Mouse (Mus musculus) embryonic facial prominence, embryonic 13.5 days (tissue): ENCODE data around the gene Rbbp4. TPM values are rescaled to one million over a fixed set of nuclear protein-coding genes. Genes with fewer than 3 reads are reported as not detected.

Experiments
- ATAC-seq: fragments of 200-750 bp; cut with Nextera tagmentation; 2 replicates; pipeline ENCODE4 v1.8.0; 2017; ENCODE audit warnings: low read depth; ENCODE audit not compliant: insufficient number of reproducible peaks, insufficient read depth, low FRiP score, low TSS enrichment
- H3K27ac ChIP-seq: fragments of 300-500 bp; sonication (generic); 2 replicates; pipeline ENCODE4 v1.5.1; 2015; ENCODE audit warnings: moderate library complexity, mild to moderate bottlenecking, inconsistent platforms
- H3K27me3 ChIP-seq: fragments of 300-500 bp; sonication (generic); 2 replicates; pipeline ENCODE4 v1.6.1; 2015; ENCODE audit warnings: mild to moderate bottlenecking, inconsistent platforms
- H3K36me3 ChIP-seq: fragments of 300-500 bp; sonication (generic); 2 replicates; pipeline ENCODE4 v1.6.1; 2015; ENCODE audit warnings: mild to moderate bottlenecking, inconsistent platforms
- H3K4me1 ChIP-seq: fragments of 300-500 bp; sonication (generic); 2 replicates; pipeline ENCODE4 v1.6.1; 2015; ENCODE audit warnings: inconsistent platforms
- H3K4me2 ChIP-seq: fragments of 300-500 bp; sonication (generic); 2 replicates; pipeline ENCODE4 v1.6.1; 2015; ENCODE audit warnings: moderate library complexity, mild to moderate bottlenecking, inconsistent platforms
- H3K4me3 ChIP-seq: fragments of 300-500 bp; sonication (generic); 2 replicates; pipeline ENCODE4 v1.5.1; 2015; ENCODE audit warnings: mild to moderate bottlenecking, inconsistent platforms
- H3K9ac ChIP-seq: fragments of 300-500 bp; sonication (generic); 2 replicates; pipeline ENCODE4 v1.6.1; 2015; ENCODE audit warnings: mild to moderate bottlenecking, inconsistent platforms
- H3K9me3 ChIP-seq: fragments of 300-500 bp; sonication (generic); 2 replicates; pipeline ENCODE4 v1.6.1; 2016; ENCODE audit warnings: inconsistent platforms
- WGBS: fragments of 180-500 bp; shearing (Covaris S2); methylation state at CpG from one replicate; pipeline ENCODE4 v1.1.7; 2015; ENCODE audit warnings: mixed read lengths; 5-methylcytosine and 5-hydroxymethylcytosine counted together
- polyA plus RNA-seq: library from polyadenylated mRNA; unstranded; fragments of >200 nt; fragmentation: Nextera tagmentation; extraction: Ambion mirVana; gene quantifications from 2 replicates; pipeline ENCODE4 v1.2.1, GENCODE M21; 2015

Rbbp4 gene
- polyA plus RNA-seq, 1 experiment from 2014 or later: 486 TPM

DNA sequence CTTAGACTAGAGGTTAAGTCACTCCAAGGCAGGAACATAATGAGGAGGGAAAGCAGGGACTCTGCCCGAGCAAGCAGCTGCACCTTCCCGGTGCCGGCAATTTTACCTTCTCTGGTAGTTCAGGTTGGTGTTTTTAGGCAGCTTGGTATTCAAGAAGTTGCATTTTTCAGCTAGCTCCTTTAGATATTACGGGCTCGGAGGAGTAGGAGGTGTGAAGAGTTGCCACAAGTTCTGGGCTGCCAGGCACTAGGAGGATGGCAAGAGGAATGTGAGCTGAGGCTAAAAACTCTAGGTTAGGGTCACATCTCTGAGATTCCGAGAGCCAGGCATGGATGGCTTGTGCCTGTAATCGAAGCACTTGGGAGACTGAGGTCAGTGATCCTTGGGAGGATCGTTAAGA is 45.5 kb downstream of the Rbbp4 start:
- 93% methylated on average over 8 of the region's 8 CpGs for WGBS
- Histone ChIP-seq H3K27ac (no peak overlapping the region), H3K36me3 (no peaks in the 10 kb centered on the region), H3K4me1 (peaks cover 32% of the 10 kb centered on the region), H3K9ac (no peak overlapping the region), H3K9me3 (no peaks in the 10 kb centered on the region), H3K27me3 (peaks cover 39% of the 10 kb centered on the region), H3K4me2 (no peak overlapping the region), H3K4me3 (no peak overlapping the region)
- ATAC-seq: no peak

DNA sequence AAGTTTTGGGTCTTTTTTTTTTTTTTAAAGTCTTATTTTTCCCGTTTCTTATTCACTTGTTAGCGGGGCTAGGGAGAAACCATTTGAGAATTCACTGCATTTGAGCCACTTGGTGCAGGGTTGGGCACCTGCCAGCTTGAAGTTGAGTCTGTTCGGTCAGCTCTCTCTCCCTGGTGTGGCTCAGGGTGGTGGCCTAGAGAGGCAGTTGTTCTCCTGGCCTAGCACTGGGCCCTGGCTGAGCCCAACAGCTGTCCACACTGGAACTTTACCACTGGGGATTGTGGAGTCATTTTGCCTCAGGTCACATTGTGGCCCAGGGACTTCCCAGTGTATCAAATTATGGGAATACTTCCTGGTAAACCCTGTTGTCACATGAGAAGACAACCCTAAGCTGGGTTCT is 47.1 kb downstream of the Rbbp4 start:
- 29% methylated on average over 3 of the region's 3 CpGs for WGBS
- peak overlapping the region; percentile 96 for H3K4me2 ChIP-seq
- H3K4me3 ChIP-seq: peak overlapping the region; percentile 52
- peaks cover 37% of the 10 kb centered on the region for H3K27me3 ChIP-seq
- no peaks in the 10 kb centered on the region for H3K36me3 ChIP-seq
- H3K4me1 ChIP-seq: peaks cover 24% of the 10 kb centered on the region
- H3K9me3 ChIP-seq: no peaks in the 10 kb centered on the region
- no peak for ATAC-seq
- peak overlapping the region; percentile 69; the same call in 1 of the 2 replicates for H3K9ac ChIP-seq
- no peak overlapping the region; the same call in 1 of the 2 replicates for H3K27ac ChIP-seq

DNA sequence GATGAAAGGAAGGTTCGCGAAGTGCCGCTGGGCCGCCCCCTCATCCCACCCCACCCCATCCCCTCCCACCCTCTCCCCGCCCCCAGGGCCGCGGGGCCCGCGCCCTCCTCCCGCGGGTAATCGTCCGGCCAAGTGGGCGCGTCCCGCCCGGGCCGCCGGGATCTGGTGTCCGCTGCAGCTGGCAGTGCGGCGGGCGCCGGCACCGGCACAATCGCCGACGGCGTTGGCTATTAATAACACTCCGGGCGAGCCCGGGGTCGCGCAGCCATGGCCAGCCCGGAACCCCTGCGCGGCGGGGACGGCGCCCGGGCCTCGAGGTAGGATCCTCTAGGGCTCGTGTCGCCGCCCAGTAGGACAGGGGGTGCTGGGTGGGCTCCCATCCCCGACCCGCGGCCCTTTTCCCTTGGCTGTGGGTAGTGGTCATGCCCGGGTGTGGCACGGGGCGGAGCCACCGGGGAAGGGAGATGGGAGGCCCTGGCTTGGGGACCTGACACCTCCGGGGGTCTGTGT is 47.6 kb downstream of the Rbbp4 start, which contains the start of gene Sync:
TSS of gene Sync (plus strand) at position 146 of the 510 bp plus-strand sequence.
- Histone ChIP-seq H3K9me3 (no peaks in the 10 kb centered on the region), H3K4me2 (peak within 1 kb of the TSS; percentile 96), H3K36me3 (no peaks in the 10 kb centered on the region), H3K27ac (no peak within 1 kb of the TSS; the same call in 1 of the 2 replicates), H3K4me1 (peaks cover 23% of the 10 kb centered on the region), H3K4me3 (peak within 1 kb of the TSS; percentile 52), H3K9ac (peak within 1 kb of the TSS; percentile 69), H3K27me3 (peaks cover 32% of the 10 kb centered on the region)
- no peak for ATAC-seq
- 2% methylated on average over 36 of the region's 53 CpGs for WGBS

DNA sequence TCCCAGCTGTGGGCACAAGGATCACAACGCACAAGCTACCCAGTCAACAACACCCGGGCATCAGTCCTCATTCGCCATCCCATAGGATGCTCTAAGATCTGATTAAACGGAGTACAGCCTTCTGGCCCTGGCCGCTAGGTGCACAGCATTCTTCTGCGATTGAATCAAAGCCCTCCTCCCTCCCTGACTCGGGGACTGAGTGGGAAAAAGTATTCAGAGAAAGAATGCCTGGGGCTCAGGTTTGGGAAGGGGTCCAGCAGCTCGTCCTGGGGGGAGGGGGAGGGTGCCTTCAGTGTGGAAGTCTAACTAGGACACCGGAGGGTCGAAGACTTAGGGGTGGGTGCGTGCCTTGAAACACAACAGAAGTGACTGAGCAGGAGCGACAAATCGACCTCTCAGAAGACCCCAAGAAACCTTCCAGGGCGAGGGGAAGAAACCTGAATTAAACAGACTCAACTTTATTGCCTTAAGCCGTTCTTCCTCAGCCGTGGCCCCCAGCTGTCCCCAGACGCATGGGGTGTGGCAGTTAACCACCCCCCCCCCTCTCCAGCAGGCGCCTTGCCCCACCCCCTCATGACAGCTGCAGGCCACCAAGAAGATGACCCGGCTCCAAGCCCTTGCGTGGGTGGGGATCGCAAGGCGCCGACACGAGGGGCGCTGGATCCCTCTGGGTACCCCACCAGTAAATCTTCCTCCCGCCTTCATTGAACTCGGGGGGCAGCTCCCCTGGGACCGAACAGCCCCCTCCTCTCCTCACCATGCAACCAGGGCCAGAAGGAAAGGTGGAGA is 48.3 kb downstream of the Rbbp4 start:
- Histone ChIP-seq H3K4me2 (peak overlapping the region; percentile 96), H3K9me3 (no peaks in the 10 kb centered on the region), H3K36me3 (no peaks in the 10 kb centered on the region), H3K4me3 (peak overlapping the region; percentile 52), H3K27ac (no peak overlapping the region), H3K9ac (peak overlapping the region; percentile 69), H3K27me3 (peaks cover 29% of the 10 kb centered on the region), H3K4me1 (peaks cover 23% of the 10 kb centered on the region)
- 0 out of 2 replicates have a peak, but pooled peaks have one; percentile 20 for ATAC-seq
- WGBS: 3% methylated on average over 27 of the region's 28 CpGs

DNA sequence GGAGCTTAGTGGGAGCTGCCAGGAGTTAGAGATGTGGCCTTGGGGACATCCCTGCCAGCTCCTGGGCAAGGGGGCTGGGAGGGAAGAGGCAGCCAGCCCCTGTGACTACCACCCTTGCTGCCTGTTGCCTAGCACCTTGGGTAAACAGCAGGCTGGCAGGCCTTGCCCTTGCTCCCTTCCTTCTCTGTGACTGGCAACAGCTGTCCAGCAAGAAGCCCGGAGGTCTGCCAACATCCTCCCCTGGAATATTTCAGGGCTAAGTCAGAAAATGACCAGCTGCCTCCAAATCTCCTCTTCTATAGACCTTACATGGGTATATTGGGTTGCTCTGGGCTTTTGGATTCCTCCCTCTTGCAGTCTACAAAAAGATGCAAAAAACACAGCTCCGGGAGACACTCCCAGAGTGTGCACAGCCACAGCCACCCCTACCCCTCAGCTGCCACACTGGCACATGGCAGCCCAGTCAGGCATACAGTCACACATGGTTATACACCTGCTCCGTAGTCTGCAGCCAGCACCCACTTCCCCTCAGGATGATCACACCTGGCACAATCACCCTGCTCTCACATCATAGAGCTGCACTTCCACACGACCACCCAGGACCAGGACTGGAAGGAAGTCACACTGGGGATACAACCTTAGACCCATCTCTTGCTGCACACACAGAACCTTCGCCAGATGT is 49.0 kb downstream of the Rbbp4 start:
- WGBS: 59% methylated on average over 5 of the region's 5 CpGs
- H3K4me2 ChIP-seq: peak overlapping the region; percentile 96
- H3K27me3 ChIP-seq: peaks cover 29% of the 10 kb centered on the region
- no peak for ATAC-seq
- peak overlapping the region; percentile 69 for H3K9ac ChIP-seq
- no peak overlapping the region for H3K27ac ChIP-seq
- peaks cover 23% of the 10 kb centered on the region for H3K4me1 ChIP-seq
- H3K36me3 ChIP-seq: no peaks in the 10 kb centered on the region
- peak overlapping the region; percentile 52 for H3K4me3 ChIP-seq
- no peaks in the 10 kb centered on the region for H3K9me3 ChIP-seq

DNA sequence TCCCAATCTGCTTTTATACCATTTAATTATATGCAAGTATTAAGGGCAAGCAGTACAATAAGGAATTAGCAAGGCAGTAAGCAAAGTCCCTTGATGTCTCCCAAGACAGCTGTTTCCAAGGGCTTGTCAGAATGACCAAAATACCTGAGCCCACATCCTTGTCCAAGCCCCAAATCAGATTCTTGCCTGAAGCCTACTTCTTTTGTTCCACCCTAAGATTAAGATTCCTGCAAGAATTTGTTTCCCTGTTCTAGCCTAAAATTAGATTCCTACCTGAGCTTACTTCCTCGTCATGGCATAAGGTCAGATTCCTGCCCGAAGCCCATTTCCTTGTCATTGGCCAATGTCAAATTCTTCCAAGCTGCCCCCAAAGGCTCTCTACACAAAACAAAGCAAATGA is 50.5 kb downstream of the Rbbp4 start:
- no peak for ATAC-seq
- Histone ChIP-seq H3K4me2 (no peak overlapping the region), H3K9ac (no peak overlapping the region), H3K27me3 (peaks cover 29% of the 10 kb centered on the region), H3K4me1 (peaks cover 23% of the 10 kb centered on the region), H3K27ac (no peak overlapping the region), H3K9me3 (no peaks in the 10 kb centered on the region), H3K4me3 (no peak overlapping the region), H3K36me3 (no peaks in the 10 kb centered on the region)
- 61% methylated on average over 2 of the region's 2 CpGs for WGBS

DNA sequence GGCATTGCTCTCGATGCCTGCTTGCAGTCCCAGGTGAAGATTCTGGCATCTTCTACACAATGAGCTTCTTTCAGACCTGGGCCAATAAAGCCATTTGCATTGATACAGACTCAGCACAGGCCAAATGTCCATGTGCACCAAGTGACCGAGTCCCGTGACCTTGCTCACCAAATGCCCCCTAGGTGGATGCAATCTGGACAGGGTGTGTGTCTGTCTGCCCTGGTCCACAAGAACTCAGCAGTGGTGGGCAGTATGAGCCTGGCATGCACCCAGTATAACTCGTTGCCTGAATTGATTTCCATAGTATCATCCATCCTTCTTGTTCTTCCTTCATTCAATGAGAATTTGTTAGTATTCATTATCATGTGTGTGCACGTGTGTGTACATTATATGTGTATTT is 51.9 kb downstream of the Rbbp4 start:
- no peaks in the 10 kb centered on the region for H3K9me3 ChIP-seq
- no peak overlapping the region for H3K27ac ChIP-seq
- no peak for ATAC-seq
- no peaks in the 10 kb centered on the region for H3K36me3 ChIP-seq
- WGBS: 90% methylated on average over 5 of the region's 5 CpGs
- H3K9ac ChIP-seq: no peak overlapping the region
- no peak overlapping the region for H3K4me2 ChIP-seq
- H3K4me3 ChIP-seq: no peak overlapping the region
- H3K27me3 ChIP-seq: peaks cover 26% of the 10 kb centered on the region
- H3K4me1 ChIP-seq: peaks cover 22% of the 10 kb centered on the region

DNA sequence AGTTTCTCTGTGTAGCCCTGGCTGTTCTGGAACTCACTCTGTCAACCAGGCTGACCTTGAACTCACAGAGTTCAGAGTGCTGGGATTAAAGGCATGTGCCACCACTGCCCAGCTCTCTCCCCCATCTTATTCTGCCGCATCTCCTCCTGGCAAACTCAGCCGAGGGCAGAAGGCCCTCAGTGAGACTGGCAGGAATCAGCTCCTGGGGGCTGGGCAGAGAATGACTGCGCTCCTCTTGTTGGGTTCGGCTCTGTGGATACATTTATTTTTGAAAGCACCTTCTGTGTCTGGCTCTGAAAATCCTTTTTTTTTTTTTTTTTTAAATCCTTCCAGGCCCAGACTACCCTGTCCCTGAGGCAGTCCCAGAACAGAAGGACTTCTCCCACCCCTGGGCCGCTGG is 52.4 kb downstream of the Rbbp4 start:
- H3K4me2 ChIP-seq: no peak overlapping the region
- 70% methylated on average over 5 of the region's 5 CpGs for WGBS

DNA sequence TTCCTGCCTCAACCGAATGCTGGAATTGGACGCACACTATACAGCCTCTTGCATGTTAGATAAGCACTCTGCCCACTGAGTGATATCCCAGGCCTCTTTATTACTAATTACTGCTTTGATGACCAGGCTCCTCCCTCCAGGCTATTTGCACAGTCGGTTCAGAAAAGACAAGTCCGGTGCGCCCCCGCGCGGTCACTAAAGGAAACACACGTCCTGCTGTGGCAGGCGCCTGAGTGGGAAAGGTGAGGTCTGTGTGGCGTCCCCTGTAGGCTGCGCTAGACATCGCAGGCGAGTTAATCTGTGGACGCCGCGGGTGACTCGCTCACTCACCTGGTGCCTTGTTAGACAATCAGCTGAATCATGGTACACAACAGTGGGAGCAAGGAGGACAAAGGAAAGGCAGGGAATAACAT is 58.7 kb downstream of the Rbbp4 start:
- ATAC-seq: no peak; the same call in 1 of the 2 replicates

More for the DNA sequence above, 52.4 kb downstream of the Rbbp4 start:
- H3K27ac ChIP-seq: no peak overlapping the region
- no peaks in the 10 kb centered on the region for H3K36me3 ChIP-seq
- peaks cover 18% of the 10 kb centered on the region for H3K4me1 ChIP-seq
- H3K9me3 ChIP-seq: no peaks in the 10 kb centered on the region
- H3K4me3 ChIP-seq: no peak overlapping the region
- no peak for ATAC-seq
- no peak overlapping the region for H3K9ac ChIP-seq
- peaks cover 23% of the 10 kb centered on the region for H3K27me3 ChIP-seq

DNA sequence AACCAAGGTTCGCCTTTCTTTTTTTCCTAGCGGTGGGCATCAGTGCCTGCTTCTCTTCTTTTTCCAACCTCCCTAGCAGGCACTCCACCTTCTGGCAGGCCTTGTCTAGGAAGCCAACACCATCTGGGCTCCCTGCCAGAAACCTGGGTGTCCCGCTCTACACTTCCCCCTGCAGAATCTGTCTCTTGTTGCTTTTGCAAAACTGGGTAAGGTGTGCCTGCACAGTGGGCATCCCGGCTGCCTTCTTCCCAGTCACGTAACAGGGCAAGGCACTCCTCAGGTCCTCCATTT is 62.5 kb downstream of the Rbbp4 start:
- peak overlapping the region; percentile 36 for H3K4me2 ChIP-seq
- H3K4me1 ChIP-seq: peaks cover 12% of the 10 kb centered on the region
- H3K36me3 ChIP-seq: no peaks in the 10 kb centered on the region
- no peak overlapping the region for H3K4me3 ChIP-seq
- no peaks in the 10 kb centered on the region for H3K9me3 ChIP-seq
- peak overlapping the region; percentile 36; the same call in 1 of the 2 replicates for H3K27ac ChIP-seq
- no peaks in the 10 kb centered on the region for H3K27me3 ChIP-seq
- peak; percentile 60 for ATAC-seq
- H3K9ac ChIP-seq: peak overlapping the region; percentile 40
- 35% methylated on average over 5 of the region's 5 CpGs for WGBS

More for the DNA sequence above, 58.7 kb downstream of the Rbbp4 start:
- Histone ChIP-seq H3K4me3 (no peak overlapping the region), H3K27ac (no peak overlapping the region), H3K9me3 (no peaks in the 10 kb centered on the region), H3K36me3 (no peaks in the 10 kb centered on the region), H3K4me2 (peak overlapping the region; percentile 12; the same call in 1 of the 2 replicates), H3K4me1 (peaks cover 12% of the 10 kb centered on the region), H3K9ac (no peak overlapping the region; the same call in 1 of the 2 replicates), H3K27me3 (no peaks in the 10 kb centered on the region)
- 2% methylated on average over 18 of the region's 18 CpGs for WGBS

DNA sequence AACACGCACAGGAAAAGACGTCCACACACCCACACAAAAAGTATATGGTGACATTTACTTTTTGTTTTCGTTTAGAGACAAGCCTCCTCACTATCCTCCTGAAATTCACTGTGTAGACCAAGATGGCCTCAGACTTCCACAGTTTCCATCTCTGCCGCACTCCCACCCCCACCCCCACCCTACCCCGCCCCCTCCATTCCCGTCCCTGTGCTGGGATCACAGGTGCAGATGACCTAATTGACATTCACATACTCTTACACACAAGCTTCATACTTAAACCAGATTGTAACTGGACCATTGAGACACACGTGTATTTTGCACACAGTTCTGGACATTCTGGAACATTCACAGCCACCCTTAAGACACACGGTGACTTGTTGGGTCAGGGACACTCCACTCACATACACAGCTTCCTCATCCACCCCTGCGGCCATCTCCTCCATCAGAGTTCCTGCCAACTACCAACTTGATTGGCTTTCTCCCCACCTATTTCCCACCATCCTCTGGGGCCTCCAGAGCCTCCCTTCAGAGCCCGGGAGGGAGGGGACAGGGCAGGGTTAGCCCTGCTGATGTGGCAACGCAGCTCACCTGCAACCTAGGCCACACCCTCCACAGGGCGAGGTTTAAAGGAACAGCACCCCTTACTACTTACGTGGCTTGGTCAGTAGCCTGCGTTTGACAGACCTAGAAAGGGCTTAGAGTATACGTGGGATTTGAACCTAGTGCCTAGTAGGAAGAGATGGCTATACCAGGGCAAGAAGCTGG is 63.0 kb downstream of the Rbbp4 start:
- peak overlapping the region; percentile 36; the same call in 1 of the 2 replicates for H3K27ac ChIP-seq
- H3K27me3 ChIP-seq: no peaks in the 10 kb centered on the region
- H3K4me1 ChIP-seq: peaks cover 12% of the 10 kb centered on the region
- WGBS: 20% methylated on average over 15 of the region's 15 CpGs
- H3K9me3 ChIP-seq: no peaks in the 10 kb centered on the region
- H3K36me3 ChIP-seq: no peaks in the 10 kb centered on the region
- 0 out of 2 replicates have a peak overlapping the region, but pooled peaks have one; percentile 4 for H3K4me3 ChIP-seq
- H3K4me2 ChIP-seq: peak overlapping the region; percentile 36
- ATAC-seq: peak; percentile 62
- H3K9ac ChIP-seq: 0 out of 2 replicates have a peak overlapping the region, but pooled peaks have one; percentile 40
